Mouse (Mus musculus) neutrophil, adult 59 days (primary cell): ENCODE results near the gene D630045J12Rik. TPM values are rescaled to one million over a fixed set of nuclear protein-coding genes. Genes with fewer than 3 reads are reported as not detected.

Experiments used
- total RNA-seq, 2 experiments: library from RNA; stranded (reverse); gene quantifications; 1 replicate in 1 of 2; 2 replicates in 1 of 2; pipeline ENCODE4 v1.2.4; 2023

D630045J12Rik gene
- total RNA-seq = under 1 TPM; 0.11 to 0.40 TPM

DNA sequence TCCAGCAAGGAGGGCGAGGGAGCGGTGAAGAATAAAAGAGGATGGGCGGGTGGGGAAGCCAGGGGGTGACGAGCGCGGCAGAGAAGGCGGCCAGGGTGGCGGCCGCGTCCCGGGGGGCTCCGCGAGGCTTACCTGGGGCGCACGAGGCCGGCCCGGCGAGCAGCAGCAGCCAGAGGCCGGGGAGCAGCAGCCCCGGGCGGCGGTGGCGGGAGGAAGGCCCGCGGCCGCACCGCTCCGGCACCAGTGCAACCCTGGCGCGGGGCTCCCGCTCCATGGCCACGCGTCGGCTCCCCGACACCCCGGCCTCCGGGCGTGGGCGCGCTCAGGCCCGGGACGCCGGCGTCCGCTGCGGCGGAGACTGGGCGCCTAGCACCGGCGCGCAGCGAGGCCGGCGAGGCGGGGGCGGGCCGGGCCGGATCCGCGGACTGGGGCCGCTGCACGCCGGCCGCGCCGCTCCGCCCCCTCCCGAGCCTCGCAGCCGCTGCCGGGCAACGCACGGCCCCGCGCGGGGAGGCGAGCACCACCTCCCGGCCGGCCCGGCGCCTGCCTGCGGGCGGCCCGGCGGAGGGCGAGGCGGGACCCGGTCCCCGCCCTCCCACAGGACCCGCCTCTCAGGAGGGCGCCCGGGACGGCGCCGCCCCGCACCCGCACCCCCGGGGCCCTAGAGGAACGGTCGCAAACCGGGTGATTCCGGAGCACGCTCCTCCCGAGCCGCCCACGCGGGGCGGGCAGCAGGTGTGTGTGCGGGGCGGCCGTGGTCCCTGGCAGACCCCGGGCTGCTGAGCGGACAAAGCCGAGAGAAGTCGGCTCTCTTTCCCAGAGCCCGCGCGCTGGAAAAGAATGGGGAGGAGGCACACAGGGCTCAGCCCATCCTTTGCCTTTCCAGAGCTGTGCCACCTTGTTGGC, at the start of gene D630045J12Rik:
TSS of gene D630045J12Rik (minus strand) at position 274 of the 906 bp plus-strand sequence.

DNA sequence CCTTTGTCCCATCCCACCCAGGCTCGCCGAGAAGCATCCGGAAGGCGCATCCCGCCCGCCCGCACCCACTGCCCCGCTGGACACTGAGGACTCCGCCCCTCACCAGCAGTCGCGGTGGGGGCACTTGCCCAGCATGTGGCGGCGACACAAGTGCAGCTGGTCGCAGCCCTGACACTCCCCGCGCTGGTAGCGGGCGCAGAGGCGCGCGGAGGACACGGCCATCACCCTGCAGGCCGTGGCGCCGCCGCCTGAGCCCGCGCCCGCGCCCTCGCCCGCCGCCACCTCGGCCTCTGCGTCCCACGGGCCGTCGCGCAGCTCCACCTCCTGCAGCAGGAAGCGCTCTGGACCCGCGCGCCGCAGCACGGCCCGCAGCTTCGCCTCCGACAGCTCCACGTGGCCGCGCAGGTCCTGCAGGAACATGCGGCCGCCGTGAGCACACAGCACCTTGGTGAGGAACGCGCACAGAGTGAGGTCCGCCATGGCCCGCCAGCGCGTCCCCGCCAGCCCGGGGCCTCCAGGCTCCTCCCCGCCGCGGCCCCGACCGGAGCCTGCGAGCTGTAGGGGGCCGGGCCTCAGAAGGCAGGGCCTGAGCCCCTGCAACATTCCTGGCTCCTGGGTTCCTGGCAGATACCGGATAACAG, 45.1 kb upstream of the D630045J12Rik start, which contains the start of gene Zc3hav1l:
TSS of gene Zc3hav1l (minus strand) at position 499 of the 641 bp plus-strand sequence.

DNA sequence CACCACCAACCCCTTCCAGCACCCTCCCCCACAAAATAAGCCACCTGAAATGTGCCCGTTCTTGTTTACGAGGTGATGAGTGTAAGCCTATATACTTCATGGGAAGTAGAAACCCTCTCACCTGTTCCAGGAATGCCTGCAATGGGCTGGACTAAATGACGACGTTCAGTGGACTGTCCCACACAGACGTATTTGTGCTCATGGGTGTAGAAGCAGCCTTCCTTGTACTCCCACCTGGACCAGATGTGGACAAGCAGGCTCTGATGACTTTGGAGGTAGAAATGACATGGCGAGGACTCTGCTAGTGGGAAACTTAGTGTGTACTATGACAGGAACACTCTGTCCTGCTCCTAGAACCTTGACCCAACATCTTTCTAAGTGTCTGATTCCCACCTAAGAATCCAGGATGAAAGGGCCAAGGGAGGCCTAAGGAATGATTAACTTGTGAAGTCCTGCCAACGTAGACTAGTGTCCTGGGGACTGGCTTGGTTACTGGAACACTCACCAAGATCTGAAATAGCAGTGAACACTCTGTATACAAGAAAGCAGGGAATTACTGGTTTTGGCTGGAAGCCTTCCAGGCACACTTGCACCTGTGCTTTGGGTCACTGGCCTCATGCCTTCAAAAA, 129.5 kb downstream of the D630045J12Rik start, which contains the start of gene Atp6v0a4:
TSS of gene Atp6v0a4 (minus strand) at position 380 of the 629 bp plus-strand sequence.

DNA sequence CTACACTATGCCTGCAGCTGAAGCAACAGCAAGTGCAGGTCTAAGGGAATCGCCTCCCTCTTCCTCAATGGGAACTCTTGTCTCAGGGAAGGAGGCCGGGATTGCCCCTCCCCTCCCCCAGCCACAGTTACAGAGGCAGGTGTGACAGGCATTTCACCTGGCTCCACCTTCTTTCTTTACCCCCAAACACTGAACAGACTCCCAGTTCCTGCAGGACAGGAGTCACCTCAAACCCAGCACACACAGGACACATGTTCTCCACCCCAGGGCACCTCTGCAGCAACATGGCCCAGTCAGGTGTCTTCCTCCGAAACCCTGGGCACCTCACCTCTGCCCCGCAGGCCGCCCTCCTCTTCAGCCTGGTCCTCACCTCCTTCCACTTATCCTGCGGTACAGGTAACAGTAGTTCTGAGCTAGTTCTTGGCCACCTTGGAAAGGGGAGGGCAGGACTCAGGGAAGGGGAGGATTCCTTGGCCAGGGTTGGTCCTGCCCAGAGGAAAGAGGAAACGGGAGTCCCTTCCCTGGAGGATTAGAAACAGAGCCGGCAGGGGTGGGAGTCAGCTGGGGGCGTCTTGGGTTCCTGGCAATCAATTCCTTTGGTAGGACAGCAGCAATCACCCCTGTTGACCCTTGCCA, 144.5 kb downstream of the D630045J12Rik start, which contains the start of gene Tmem213:
TSS of gene Tmem213 (plus strand) at position 96 of the 636 bp plus-strand sequence.

Other genes with a start within 250 kb of the D630045J12Rik start
- gene Svopl, start 207.0 kb downstream of the D630045J12Rik start, total RNA-seq = not detected
- not detected for gene Tmem213, start 144.8 kb downstream of the D630045J12Rik start, total RNA-seq
- gene Atp6v0a4, start 129.4 kb downstream of the D630045J12Rik start, total RNA-seq = 1 to 10 TPM; 1.2 to 1.5 TPM
- gene Zc3hav1l, start 45.2 kb upstream of the D630045J12Rik start, total RNA-seq = 1 to 10 TPM; 1.6 to 2.0 TPM
- 10 to 100 TPM; 93.8 to 99.5 TPM for gene Zc3hav1, start 100.6 kb upstream of the D630045J12Rik start, total RNA-seq
- gene Ttc26, start 127.5 kb upstream of the D630045J12Rik start, total RNA-seq = under 1 TPM in 1 of 2 experiments, not detected in 1; 0.42 TPM
- gene Ubn2, start 179.9 kb upstream of the D630045J12Rik start, total RNA-seq = 10 to 100 TPM; 22.3 to 24.6 TPM